Mouse (Mus musculus) intestine, embryonic 14.5 days (tissue): ENCODE data around the gene Trim7. TPM values are rescaled to one million over a fixed set of nuclear protein-coding genes. Genes with fewer than 3 reads are reported as not detected.
"Not testable (repeated sequence)": the region's sequence is repeated elsewhere in the genome, so short reads cannot be mapped to it uniquely, and the experiment has no call there.

Source experiments
- ATAC-seq: fragments of 200-750 bp; cut with Nextera tagmentation; replicated peaks from 2 replicates; pipeline ENCODE4 v1.8.0; 2017; ENCODE audit warnings: low read depth, moderate number of reproducible peaks, moderate TSS enrichment, moderate library complexity; ENCODE audit not compliant: low FRiP score, low TSS enrichment
- DNase-seq: peaks from one replicate; pipeline ENCODE4 v3.0.0-alpha.2; 2018; ENCODE audit warnings: low spot score
- H3K27ac ChIP-seq: fragments of 300-500 bp; sonication (generic); 2 replicates; pipeline ENCODE4 v1.5.1; 2014; ENCODE audit warnings: low read depth, mild to moderate bottlenecking, control low read depth
- H3K27me3 ChIP-seq: fragments of 300-500 bp; sonication (generic); replicated peaks from 2 replicates; pipeline ENCODE4 v1.6.1; 2014; ENCODE audit warnings: low read length, control low read depth; ENCODE audit not compliant: control insufficient read depth, insufficient read depth
- H3K36me3 ChIP-seq: fragments of 300-500 bp; sonication (generic); 2 replicates; pipeline ENCODE4 v1.6.1; 2014; ENCODE audit warnings: low read length, control low read depth; ENCODE audit not compliant: control insufficient read depth, insufficient read depth
- H3K4me1 ChIP-seq: fragments of 300-500 bp; sonication (generic); replicated peaks from 2 replicates; pipeline ENCODE4 v1.6.1; 2014; ENCODE audit warnings: low read length, control low read depth, mixed read lengths; ENCODE audit not compliant: control insufficient read depth, insufficient read depth
- H3K4me2 ChIP-seq: fragments of 300-500 bp; sonication (generic); 2 replicates; pipeline ENCODE4 v1.6.1; 2014; ENCODE audit warnings: low read length
- H3K4me3 ChIP-seq: fragments of 300-500 bp; sonication (generic); 2 replicates; pipeline ENCODE4 v1.5.1; 2014; ENCODE audit warnings: low read depth, low read length, control low read depth, mixed read lengths
- H3K9ac ChIP-seq: fragments of 300-500 bp; sonication (generic); 2 replicates; pipeline ENCODE4 v1.6.1; 2014; ENCODE audit warnings: mild to moderate bottlenecking, low read length
- H3K9me3 ChIP-seq: fragments of 300-500 bp; sonication (generic); 2 replicates; pipeline ENCODE4 v1.6.1; 2016; ENCODE audit warnings: low read length, control low read depth; ENCODE audit not compliant: control insufficient read depth
- WGBS: fragments of 180-500 bp; shearing (Covaris S2); extraction: QIAGEN DNeasy Blood & Tissue Kit; methylation state at CpG from one replicate; pipeline ENCODE4 v1.1.7; 2014; 5-methylcytosine and 5-hydroxymethylcytosine counted together
- polyA plus RNA-seq: library from polyadenylated mRNA; unstranded; fragments of >200 nt; fragmentation: Nextera tagmentation; extraction: Ambion mirVana; gene quantifications from 2 replicates; pipeline ENCODE4 v1.2.1, GENCODE M21; 2014

The Trim7 gene
- polyA plus RNA-seq, 1 experiment from 2014 or later = 1.4 TPM

- H3K4me1 ChIP-seq = peaks cover 4% of the 10 kb centered on the region; the same call in 1 of the 2 replicates
- no peak overlapping the region for H3K9ac ChIP-seq
- H3K4me3 ChIP-seq = 0 out of 2 replicates have a peak overlapping the region, but pooled peaks have one; percentile 17
- H3K9me3 ChIP-seq = no peaks in the 10 kb centered on the region
- 14% methylated on average over 20 of the region's 20 CpGs for WGBS
- H3K27ac ChIP-seq = no peak overlapping the region
- no peaks in the 10 kb centered on the region for H3K27me3 ChIP-seq
- H3K36me3 ChIP-seq = no peaks in the 10 kb centered on the region
- ATAC-seq (peak; percentile 42; the same call in 1 of the 2 replicates), DNase-seq (peak; percentile 90)
- peak overlapping the region; percentile 40 for H3K4me2 ChIP-seq
Observed at GRCm38 (mm10) chr11:48789973-48790823, 35.7 kb upstream of the Trim7 start.

GRCm38 (mm10) chr11:48790946-48791345, 35.0 kb upstream of the Trim7 start:
- no peaks in the 10 kb centered on the region for H3K9me3 ChIP-seq
- no peak overlapping the region for H3K27ac ChIP-seq
- H3K27me3 ChIP-seq = no peaks in the 10 kb centered on the region
- H3K4me2 ChIP-seq = peak overlapping the region; percentile 4; the same call in 1 of the 2 replicates
- no peaks in the 10 kb centered on the region for H3K36me3 ChIP-seq
- WGBS = 50% methylated on average over 8 of the region's 8 CpGs
- peaks cover 4% of the 10 kb centered on the region; the same call in 1 of the 2 replicates for H3K4me1 ChIP-seq
- no peak for ATAC-seq
- H3K4me3 ChIP-seq = no peak overlapping the region
- no peak overlapping the region for H3K9ac ChIP-seq
- DNase-seq = no peak

DNA sequence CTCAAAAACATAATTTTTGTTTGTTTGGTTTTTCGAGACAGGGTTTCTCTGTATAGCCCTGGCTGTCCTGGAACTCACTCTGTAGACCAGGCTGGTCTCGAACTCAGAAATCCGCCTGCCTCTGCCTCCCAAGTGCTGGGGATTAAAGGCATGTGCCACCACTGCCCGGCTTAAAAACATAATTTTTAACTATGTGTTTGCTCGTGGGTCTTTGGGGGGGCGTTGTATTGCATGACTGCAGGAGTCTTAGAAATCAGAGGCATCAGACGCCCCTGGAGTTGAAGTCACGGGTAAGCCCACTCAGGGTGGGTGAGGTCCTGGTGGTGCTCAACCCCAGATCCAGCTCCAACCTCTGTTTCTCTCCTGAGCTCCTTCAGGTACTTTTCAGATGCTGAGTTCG, 34.0 kb upstream of the Trim7 start:
- not testable (repeated sequence) for H3K9me3 ChIP-seq, DNase-seq, ATAC-seq, H3K4me2 ChIP-seq, H3K9ac ChIP-seq, H3K27ac ChIP-seq, H3K27me3 ChIP-seq, H3K4me1 ChIP-seq, H3K4me3 ChIP-seq, H3K36me3 ChIP-seq
- WGBS = 88% methylated on average over 9 of the region's 9 CpGs

DNA sequence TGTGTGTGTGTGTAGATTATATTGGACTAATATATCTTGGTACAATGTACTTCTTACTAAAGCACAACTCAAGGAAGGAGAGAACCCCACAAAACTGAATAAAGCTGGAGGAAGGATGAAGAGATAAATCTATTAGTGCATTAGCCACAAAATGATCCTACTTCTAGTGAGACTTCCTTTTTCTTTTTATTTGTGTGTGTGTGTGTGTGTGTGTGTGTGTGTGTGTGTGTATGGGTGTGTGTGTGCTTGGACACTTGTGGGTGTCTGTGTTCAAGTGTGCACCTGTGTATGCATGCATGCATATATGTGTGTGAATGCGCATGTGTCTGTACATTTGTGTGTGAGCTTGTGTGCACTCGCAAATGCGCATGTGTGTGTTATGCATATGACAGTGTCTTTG, 32.8 kb upstream of the Trim7 start:
- peaks cover 4% of the 10 kb centered on the region; the same call in 1 of the 2 replicates for H3K4me1 ChIP-seq
- H3K27me3 ChIP-seq = no peaks in the 10 kb centered on the region
- DNase-seq = no peak
- 94% methylated on average over 3 of the region's 3 CpGs for WGBS
- H3K4me2 ChIP-seq = no peak overlapping the region
- H3K4me3 ChIP-seq = no peak overlapping the region
- no peaks in the 10 kb centered on the region for H3K36me3 ChIP-seq
- no peaks in the 10 kb centered on the region for H3K9me3 ChIP-seq
- no peak overlapping the region for H3K9ac ChIP-seq
- ATAC-seq = no peak
- no peak overlapping the region for H3K27ac ChIP-seq

DNA sequence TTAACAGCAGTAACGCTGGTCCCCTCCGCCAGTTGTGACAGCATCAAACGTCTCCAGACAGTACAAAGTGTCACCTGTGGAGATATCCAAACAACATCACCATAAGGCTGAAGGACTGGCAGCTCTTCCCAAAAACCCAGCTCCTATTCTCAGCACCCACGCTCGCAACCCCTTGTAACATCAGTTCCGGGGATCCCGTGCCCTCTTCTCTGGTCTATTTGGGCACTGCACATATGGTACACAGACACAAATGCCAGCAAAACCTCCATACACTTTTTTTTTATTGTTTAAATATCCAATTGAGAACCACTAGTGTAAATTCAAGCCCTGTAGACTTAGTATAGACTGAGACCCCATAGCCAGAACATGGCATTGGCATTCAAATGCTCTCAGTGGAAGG, 30.7 kb upstream of the Trim7 start:
- H3K27ac ChIP-seq = no peak overlapping the region
- H3K4me3 ChIP-seq = no peak overlapping the region
- H3K4me2 ChIP-seq = no peak overlapping the region
- H3K4me1 ChIP-seq = peaks cover 7% of the 10 kb centered on the region
- no peaks in the 10 kb centered on the region for H3K27me3 ChIP-seq
- no peak for ATAC-seq
- no peaks in the 10 kb centered on the region for H3K36me3 ChIP-seq
- no peak overlapping the region for H3K9ac ChIP-seq
- H3K9me3 ChIP-seq = no peaks in the 10 kb centered on the region
- no peak for DNase-seq
- 93% methylated on average over 7 of the region's 7 CpGs for WGBS

- Histone ChIP-seq H3K9ac (no peak overlapping the region), H3K4me2 (no peak overlapping the region), H3K4me3 (no peak overlapping the region), H3K36me3 (peaks cover 3% of the 10 kb centered on the region; the same call in 1 of the 2 replicates), H3K4me1 (peaks cover 4% of the 10 kb centered on the region; the same call in 1 of the 2 replicates), H3K27me3 (no peaks in the 10 kb centered on the region), H3K27ac (no peak overlapping the region), H3K9me3 (no peaks in the 10 kb centered on the region)
- ATAC-seq = no peak
- 84% methylated on average over 4 of the region's 4 CpGs for WGBS
- DNase-seq = no peak
Observed at GRCm38 (mm10) chr11:48796290-48796689, 29.6 kb upstream of the Trim7 start.

DNA sequence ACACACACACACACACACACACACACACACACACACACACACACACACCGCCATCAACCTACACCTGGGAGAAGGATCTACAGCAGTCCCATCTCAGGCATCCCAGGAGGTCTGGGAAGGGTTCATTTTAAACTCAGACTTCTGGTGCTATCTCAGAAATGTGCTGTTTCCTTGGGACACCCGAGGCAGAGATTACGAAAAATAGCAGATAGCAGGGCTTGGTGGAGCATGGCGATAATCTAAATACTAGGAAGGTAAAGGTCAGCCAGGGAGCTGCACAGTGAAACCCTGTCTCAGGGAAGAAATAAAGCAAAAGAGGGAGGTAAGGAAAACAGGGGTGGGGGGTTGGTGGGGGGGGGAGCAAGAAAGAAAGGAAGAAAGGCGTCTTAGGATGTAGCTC, 28.7 kb upstream of the Trim7 start:
- WGBS = 77% methylated on average over 5 of the region's 5 CpGs
- Histone ChIP-seq H3K4me2 (no peak overlapping the region), H3K4me1 (peaks cover 11% of the 10 kb centered on the region), H3K36me3 (peaks cover 12% of the 10 kb centered on the region), H3K4me3 (no peak overlapping the region), H3K9me3 (no peaks in the 10 kb centered on the region), H3K27me3 (no peaks in the 10 kb centered on the region), H3K27ac (no peak overlapping the region), H3K9ac (no peak overlapping the region)
- DNase-seq (no peak), ATAC-seq (no peak)

DNA sequence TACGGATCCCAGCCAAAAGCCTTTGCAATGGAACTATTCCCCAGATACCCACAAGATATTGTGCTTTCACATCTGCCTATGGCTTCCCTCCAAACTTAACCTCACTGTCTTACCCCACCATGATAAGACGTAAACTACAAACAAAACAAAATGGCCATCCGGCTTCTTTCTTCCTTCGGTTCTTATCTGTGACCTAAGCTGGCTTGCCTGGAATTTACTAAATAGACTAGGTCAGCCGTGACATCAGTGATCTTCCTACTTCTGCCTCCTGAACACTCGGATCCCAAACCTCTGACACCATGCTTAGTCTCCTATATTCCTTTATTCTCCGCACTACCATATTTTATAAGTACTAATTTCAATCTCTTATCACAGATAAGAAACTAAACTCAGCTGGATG, 27.6 kb upstream of the Trim7 start:
- no peak overlapping the region; the same call in 1 of the 2 replicates for H3K9ac ChIP-seq
- H3K4me3 ChIP-seq = no peak overlapping the region
- no peaks in the 10 kb centered on the region for H3K27me3 ChIP-seq
- no peaks in the 10 kb centered on the region for H3K9me3 ChIP-seq
- ATAC-seq = no peak
- 77% methylated on average over 7 of the region's 7 CpGs for WGBS
- no peak for DNase-seq
- peak overlapping the region; percentile 88 for H3K4me2 ChIP-seq
- H3K27ac ChIP-seq = no peak overlapping the region
- H3K36me3 ChIP-seq = peaks cover 22% of the 10 kb centered on the region
- peaks cover 11% of the 10 kb centered on the region for H3K4me1 ChIP-seq
